Mouse (Mus musculus) kidney, postnatal 10 days (tissue): Measurements from ENCODE around the gene Fndc4.

Experiments used
- DNase-seq: peaks from one replicate; pipeline ENCODE4 v3.0.0; 2021; ENCODE audit warnings: mixed read lengths

Gene Fndc4

GRCm38 (mm10) chr5:31295606-31296141 lies at the start of gene Fndc4:
Gene Fndc4, minus strand, starts transcription at chr5:31296080.
- peak; percentile 75 for DNase-seq

- DNase-seq: peak; percentile 78
Observed at GRCm38 (mm10) chr5:31328255-31328654, 32.4 kb upstream of the Fndc4 start.

- DNase-seq: peak; percentile 15
Observed at GRCm38 (mm10) chr5:31326850-31327249, 31.0 kb upstream of the Fndc4 start.

GRCm38 (mm10) chr5:31324085-31324484 lies 28.2 kb upstream of the Fndc4 start:
- no peak for DNase-seq

GRCm38 (mm10) chr5:31322776-31323175 lies 26.9 kb upstream of the Fndc4 start:
- no peak for DNase-seq

- DNase-seq: no peak
Observed at GRCm38 (mm10) chr5:31312806-31313205, 16.9 kb upstream of the Fndc4 start.

- DNase-seq: no peak
Observed at GRCm38 (mm10) chr5:31303093-31303492, 7.2 kb upstream of the Fndc4 start.

GRCm38 (mm10) chr5:31301866-31302265 lies 6.0 kb upstream of the Fndc4 start:
- DNase-seq: no peak

GRCm38 (mm10) chr5:31298486-31298885 lies 2.6 kb upstream of the Fndc4 start:
- no peak for DNase-seq

- DNase-seq: no peak
Observed at GRCm38 (mm10) chr5:31297981-31298380, 2.1 kb upstream of the Fndc4 start.

- no peak for DNase-seq
Observed at GRCm38 (mm10) chr5:31297047-31297757, 1.3 kb upstream of the Fndc4 start, which contains the start of gene Gckr. Gene Gckr, plus strand, starts transcription at chr5:31297443.

GRCm38 (mm10) chr5:31294964-31295605 lies 795 bp downstream of the Fndc4 start:
- peak; percentile 33 for DNase-seq

GRCm38 (mm10) chr5:31291361-31291688 lies 4.6 kb downstream of the Fndc4 start:
- no peak for DNase-seq

- DNase-seq: peak; percentile 98
Observed at GRCm38 (mm10) chr5:31290521-31291360, 5.1 kb downstream of the Fndc4 start, which contains the start of gene Ift172. Gene Ift172, minus strand, starts transcription at chr5:31291116.

GRCm38 (mm10) chr5:31289626-31290230 lies 6.2 kb downstream of the Fndc4 start:
- no peak for DNase-seq

GRCm38 (mm10) chr5:31288655-31289054 lies 7.2 kb downstream of the Fndc4 start:
- no peak for DNase-seq

GRCm38 (mm10) chr5:31288225-31288624 lies 7.7 kb downstream of the Fndc4 start:
- no peak for DNase-seq

- no peak for DNase-seq
Observed at GRCm38 (mm10) chr5:31279245-31279988, 16.5 kb downstream of the Fndc4 start.

- no peak for DNase-seq
Observed at GRCm38 (mm10) chr5:31273018-31273417, 22.9 kb downstream of the Fndc4 start.

GRCm38 (mm10) chr5:31267686-31268085 lies 28.2 kb downstream of the Fndc4 start:
- DNase-seq: no peak

- no peak for DNase-seq
Observed at GRCm38 (mm10) chr5:31266101-31266500, 29.8 kb downstream of the Fndc4 start.

GRCm38 (mm10) chr5:31257616-31258015 lies 38.3 kb downstream of the Fndc4 start:
- no peak for DNase-seq
